Mouse (Mus musculus): Measurements from ENCODE around the gene Fxn. TPM values are rescaled to one million over a fixed set of nuclear protein-coding genes. Genes with fewer than 3 reads are reported as not detected.
"Not testable (repeated sequence)": the region's sequence is repeated elsewhere in the genome, so short reads cannot be mapped to it uniquely, and the experiment has no call there.

Gene Fxn
- total RNA-seq, 2 experiments from 2014 or later, result 39.3 to 41.2 TPM

DNA sequence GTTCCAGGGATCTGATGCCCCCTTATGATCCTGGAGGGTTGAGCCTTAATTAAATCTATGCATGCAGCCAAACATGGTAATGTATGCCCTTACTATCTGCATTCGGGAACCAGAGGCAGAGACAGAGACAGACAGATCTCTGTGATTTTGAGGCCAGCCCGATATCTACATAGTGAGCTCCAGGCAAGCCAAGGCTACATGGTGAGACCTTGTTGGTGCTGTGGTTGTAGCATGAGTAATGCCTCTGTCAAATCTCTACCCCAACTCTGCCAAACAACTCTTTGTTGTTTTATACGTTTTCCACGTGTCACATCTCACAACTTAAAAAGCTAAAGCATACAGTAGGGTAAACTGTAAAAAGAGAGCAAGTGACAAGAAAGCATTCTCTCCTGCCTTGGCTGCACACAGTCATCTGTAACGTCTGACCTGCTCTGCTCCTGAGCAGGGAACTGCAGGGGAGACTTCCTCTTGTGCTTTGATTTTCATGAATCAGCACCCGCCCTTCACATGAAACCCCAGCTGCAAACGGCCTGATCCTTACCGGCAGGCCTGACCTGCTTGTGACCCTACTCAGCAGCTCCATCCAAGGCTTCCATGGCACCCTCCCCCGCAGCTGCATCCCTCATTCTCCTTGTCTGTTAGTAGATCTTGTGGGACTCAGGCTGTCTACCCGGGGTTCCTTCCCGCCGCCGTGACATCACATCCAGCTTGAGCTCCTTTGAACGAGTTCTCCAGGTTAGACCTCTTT, 38.4 kb downstream of the Fxn start:
- DNase-seq, result no peak

DNA sequence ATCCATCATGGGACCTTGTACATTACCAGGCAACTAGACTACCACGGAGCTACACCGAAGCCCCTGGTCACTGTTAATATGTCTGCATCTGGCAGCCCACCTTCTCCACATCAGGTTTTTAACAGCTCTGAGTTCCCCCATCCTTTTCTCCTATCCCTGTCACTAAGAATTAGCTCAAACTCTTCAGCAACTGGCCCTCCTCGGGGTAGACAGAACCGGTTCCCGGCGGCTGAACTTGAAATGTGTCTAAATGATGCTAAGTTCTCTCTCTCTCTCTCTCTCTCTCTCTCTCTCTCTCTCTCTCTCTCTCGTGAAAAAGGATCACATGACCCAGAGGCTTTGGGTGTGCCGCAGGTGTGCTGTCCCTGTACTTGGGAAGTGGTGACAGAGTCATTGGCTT, 39.1 kb downstream of the Fxn start:
- no peak for DNase-seq

DNA sequence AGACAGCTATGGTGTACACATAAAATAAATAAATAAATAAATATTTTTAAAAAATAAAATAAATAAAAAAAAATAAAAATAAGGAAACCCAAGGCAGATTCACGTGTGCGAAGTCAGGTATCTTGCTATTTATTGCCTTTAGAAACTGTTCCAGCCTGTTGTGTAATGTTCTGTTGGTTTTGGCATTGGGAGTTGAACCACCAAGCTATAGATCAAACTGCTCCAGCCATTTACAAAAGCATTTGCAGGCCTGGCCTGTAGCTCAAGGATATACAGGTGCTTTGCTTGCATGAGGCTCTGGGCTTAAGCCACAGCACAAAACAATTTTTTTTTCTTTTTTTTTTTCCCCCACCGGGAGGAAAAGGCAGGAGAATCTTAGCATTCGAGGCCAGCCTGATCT, 42.4 kb downstream of the Fxn start:
- DNase-seq, result no peak

DNA sequence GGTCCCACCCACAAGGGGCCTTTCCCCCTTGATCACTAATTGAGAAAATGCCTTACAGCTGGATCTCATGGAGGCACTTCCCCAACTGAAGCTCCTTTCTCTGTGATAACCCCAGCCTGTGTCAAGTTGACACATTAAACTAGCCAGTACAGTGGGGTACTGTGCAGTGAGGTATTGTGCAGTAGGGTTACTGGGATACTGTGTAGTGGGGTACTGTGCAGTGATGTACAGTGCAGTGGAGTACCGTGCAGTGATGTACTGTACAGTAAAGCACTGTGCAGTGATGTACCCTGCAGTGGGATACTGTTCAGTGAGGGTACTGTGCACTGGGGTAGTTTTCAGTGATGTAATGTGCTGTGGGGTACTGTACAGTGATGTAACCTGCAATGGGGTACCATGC, 48.0 kb downstream of the Fxn start:
- not testable (repeated sequence) for DNase-seq

DNA sequence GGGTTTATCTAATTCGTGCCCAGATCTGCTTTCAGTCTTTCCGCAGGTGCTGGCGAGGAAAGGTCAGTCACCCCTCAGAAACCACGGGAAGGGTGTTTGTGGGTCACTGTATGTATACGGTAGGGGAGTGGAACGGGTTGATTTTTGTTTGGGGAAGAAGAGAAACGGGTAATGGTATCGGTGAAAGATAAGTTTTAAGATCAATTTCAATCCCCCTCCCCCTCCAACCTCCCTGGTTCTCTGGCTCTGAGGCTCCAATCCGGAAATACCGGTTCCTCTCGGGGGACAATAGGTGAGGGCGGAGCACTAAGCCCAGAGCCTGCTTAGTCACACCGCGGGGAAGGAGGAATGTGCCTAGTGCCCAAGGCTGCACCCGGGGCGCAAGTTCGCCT, 55.1 kb downstream of the Fxn start:
- peak; percentile 51 for DNase-seq

DNA sequence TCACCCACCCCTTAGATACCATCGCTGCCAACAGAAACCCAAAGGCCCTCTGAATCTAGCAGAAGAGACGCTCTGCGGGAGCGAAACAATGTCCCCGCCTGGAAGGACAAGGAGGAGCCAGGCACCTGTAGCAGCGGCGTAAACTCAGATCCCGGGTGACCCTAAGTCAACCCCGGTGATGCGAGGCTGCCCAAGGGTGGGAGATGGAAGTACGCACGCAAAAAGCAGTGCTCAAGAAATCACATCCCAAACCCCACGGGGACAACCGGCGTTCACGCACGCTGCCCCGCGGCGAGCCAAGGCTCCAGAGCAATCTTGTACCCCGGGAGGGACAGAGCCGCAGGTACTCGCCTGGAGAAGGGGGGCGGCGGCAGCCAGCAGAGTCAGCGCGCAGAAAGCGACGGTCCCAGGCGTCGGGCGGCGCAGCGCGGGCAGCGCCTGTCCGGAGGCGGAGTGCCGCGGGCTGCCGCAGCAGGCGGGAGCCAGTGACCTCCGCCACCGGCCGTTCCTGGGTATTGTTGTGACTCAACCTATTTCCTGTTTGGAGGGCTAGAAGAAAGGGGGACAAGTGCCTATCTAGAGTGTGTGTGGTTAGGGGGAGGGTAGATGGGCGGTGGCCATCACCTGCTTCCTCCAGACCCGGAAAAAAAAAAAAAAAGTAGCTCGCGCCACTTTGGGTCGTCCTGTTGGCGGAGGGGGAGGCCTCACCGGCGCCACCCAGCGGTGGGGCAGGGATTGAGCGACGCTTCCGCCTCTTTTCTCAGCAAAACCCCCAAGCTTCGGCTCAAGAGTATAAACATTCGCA, 55.7 kb downstream of the Fxn start, which contains the start of gene Tjp2:
Gene Tjp2 (minus strand): TSS at position 531 of the 805 bp plus-strand sequence.
- peak; percentile 78 for DNase-seq

DNA sequence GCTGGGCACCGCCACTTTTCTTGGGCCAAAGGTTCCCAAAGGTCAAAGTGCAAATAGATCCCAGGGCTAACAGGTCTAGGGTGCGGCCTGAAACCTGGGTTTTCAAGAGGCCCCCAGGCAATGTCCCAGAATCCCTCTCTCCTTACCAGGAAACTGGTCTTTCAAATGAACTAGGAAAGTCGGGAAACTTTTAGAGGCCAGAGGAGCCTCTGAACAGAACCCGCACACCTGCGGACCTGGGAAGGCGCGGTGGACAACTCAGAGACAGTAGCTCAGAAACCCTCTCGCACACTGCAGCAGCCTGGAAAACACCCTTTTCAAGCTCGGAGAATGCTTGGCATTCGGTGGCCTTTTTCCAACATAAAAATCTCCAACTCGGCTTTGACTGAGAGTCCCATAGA, 56.6 kb downstream of the Fxn start:
- DNase-seq, result no peak

DNA sequence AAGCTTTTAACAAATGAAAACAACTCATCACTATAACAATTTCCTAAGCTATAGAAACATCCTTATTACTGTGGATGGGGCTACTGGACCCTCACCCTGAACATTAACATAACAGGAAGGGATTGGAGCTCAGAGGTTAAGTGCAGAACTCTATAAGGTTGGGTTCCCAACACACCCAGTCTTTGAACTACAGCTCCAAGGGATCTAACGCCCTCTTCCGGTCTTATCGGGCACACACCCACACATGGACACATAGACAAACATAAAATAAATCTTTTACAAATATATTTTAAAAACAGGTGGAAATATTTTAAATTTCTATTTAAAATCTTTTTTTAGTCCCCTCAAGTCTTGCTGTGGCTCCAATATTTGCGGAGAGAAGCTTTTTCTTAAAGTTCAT, 59.0 kb downstream of the Fxn start:
- no peak for DNase-seq

DNA sequence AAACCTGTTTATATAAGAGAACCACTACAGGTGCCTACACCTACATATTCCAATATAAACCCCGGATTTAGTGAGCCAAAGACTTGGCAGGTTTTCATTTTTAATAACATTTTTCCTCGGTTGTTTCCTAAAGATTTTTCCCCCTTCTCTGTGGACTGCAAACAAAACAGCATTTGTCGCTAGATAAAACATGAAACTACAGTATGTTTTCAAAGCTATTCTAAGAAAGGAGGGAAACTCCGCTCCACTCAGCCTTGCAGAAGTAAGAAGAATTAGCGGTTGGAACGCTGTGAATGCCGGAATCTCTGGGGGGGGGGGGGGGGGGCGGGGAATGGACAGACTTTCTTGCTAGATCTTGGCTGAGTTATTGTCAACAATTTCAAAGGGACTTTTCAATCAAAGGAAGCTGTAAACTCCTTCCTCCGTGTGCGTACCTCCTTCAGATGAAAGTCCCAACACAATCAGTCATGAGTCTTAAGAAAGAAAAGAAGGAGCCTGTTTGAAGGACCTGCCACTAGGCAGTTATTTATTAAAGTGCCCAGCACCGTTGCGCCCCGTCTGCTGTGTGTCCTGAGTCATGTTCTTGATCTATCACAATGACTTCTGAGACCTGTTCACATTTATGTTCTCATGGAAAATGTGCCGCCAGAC, 59.5 kb downstream of the Fxn start:
- DNase-seq, result no peak

DNA sequence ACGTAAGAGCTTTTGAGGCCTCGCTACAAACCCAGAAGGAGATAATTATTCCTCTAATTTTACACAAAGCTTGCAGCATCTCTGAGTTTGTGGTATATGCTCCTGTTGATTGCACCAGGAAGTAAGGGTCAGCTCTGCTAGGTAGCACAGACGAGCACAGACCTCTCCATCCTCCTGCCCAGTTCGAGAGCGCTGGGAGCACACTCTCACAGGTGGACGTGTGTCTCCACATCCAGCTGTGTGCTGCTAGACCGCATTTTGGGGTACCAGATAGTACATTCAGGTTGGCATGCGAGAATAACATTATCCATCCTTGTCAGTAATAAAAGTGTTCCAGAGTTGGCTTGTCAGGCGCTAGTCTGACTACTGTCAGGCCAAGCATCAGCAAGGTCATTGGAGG, 61.4 kb downstream of the Fxn start:
- DNase-seq, result no peak

DNA sequence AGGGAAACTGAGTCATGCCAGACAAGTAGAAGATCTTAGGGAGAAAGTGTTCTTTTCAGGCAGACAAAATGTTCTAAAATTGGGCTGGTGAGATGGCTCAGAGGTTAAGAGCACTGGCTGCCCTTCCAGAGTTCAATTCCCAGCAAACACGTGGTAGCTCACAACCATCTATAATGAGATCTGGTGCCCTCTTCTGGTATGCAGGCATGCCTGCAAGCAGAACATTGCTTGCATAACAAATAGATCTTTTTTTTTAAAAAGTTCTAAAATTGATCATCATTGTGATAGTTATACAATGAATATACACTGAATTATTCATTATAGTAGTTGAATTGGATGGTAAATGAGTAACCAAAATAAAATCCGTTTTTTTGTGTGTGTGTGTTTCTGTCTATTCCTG, 62.1 kb downstream of the Fxn start:
- DNase-seq, result no peak

DNA sequence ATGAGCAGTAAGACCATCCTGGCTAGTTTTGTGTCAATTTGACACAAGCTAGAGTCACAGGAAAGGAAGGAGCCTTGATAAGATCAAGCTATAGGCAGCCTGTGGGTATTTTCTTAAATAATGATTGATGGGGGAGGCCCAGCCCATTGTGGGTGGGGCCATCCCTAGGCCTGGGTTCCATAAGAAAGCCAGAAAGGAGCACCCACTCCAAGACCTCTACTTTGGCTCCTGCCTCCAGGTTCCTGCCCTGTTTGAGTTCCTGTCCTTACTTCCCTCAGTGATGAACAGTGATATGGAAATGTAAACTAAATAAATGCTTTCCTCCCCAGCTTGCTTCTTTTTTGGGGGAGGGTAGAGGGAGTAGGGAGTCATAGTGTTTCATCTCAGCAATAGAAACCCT, 62.6 kb downstream of the Fxn start:
- DNase-seq, result no peak

DNA sequence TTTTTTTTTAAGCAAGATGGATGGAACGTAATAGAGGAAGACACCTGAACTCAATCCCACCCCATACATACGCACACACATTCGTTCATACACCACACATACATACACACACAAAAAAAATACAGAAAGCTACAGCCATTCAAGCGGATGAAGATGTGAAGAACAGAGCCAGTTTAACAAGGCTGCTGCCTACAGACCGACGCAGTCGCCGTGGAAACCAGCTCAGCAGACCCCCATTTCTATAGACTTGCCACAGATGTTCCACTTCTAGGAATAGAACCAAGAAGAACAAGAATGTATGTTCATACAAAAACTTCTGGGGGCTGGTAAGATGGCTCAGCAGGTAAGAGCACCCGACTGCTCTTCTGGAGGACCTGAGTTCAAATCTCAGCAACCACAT, 63.6 kb downstream of the Fxn start:
- no peak for DNase-seq

DNA sequence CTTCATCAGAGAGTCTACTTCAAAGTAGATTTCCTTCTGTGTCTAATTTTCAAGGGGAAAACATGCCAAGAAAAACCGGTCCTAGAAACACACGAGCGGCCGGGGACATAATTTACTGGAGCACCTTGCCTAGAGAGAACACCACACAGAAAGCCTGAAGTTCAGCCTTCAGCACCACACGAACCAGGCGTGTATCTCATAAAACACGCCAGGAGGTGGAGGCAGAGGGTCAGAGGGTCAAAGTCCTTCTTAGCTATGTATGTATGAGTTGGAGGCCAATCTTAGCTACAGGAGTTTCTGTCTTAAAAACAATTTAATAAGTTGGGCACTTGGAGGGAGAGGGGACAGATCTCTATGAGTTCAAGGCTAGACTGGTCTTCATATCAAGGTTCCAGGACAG, 65.5 kb downstream of the Fxn start:
- DNase-seq, result no peak

DNA sequence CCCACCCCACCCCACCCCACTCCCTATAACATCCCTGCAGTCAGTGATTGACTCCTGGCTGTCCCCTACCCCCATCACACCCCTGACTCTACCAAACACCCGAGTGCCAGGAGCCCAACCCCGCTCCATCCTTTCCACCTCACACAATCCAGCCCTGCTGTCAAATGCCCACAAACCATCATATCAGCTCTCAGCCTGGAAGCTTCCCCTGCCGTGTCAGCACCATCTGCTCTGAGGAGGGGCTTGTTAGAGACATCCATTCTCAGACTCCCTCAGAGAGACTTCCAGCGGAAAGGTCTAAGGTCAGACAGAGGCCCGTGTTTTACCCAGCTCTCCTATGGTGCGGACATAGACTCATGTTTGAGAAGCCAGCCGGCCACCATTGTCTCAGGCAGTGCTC, 67.1 kb downstream of the Fxn start:
- peak; percentile 22 for DNase-seq

DNA sequence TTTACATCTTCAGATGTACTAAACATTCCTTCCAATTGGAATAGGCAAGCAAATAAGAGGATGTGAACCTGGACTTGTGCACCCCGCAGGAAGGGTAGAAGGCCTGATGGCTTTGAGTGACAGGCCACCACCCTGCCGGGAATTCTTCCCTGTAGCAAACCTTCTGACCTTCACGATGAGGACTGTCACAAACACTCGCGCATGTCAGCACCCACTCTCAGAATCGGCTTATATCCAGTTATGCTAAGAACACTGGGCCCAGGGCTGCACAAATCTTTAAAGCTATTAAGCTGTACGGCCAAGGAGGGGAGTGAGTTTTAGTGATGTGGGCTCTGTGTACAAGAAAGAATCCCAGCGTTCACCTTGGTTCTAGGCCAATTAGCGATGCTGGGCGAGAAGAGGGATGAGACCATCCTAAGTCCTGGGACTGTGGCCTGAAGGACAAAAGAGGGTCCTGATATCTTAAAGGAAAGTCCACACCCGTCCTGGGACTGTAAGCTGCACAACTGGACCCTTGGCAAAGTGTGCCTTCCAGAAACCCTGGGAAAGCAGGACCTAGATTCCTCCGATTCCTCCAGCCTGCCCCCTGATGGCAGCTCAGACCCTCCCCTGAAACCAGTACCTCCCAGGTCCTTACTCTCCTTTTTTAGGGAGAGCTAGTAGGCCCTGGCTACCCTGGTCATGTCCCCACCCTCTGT, 67.7 kb downstream of the Fxn start:
- peak; percentile 64 for DNase-seq

Other genes starting within 250 kb of the Fxn start
- 10 to 100 TPM; 85.3 to 88.9 TPM for gene Fam189a2, start 249.6 kb downstream of the Fxn start, total RNA-seq (2021)
- gene Tjp2, start 55.6 kb downstream of the Fxn start, total RNA-seq (2021), result 10 to 100 TPM; 36.9 to 37.7 TPM
- gene Fam122a, start 196.8 kb upstream of the Fxn start, total RNA-seq (2021), result 10 to 100 TPM; 34.7 to 37.2 TPM

Data from heart, postnatal 4 days (tissue).